Mouse (Mus musculus): ENCODE measurements around the gene Cggbp1. TPM values are rescaled to one million over a fixed set of nuclear protein-coding genes. Genes with fewer than 3 reads are reported as not detected.

The Cggbp1 gene
- polyA plus RNA-seq, 1 experiment from 2014 or later: 47.2 TPM

GRCm38 (mm10) chr16:64869621-64870020, 17.8 kb downstream of the Cggbp1 start:
- Histone ChIP-seq H3K27ac (ENCODE audit: low read length) (no peak overlapping the region), H3K36me3 (ENCODE audit: control insufficient read depth, insufficient read depth, low read length) (no peaks in the 10 kb centered on the region), H3K9me3 (ENCODE audit: control insufficient read depth, low read length) (no peaks in the 10 kb centered on the region), H3K9ac (ENCODE audit: low read depth, low read length) (no peak overlapping the region), H3K4me1 (ENCODE audit: control insufficient read depth, insufficient read depth, low read length) (no peaks in the 10 kb centered on the region), H3K4me3 (ENCODE audit: low read length) (no peak overlapping the region), H3K4me2 (ENCODE audit: low read depth, low read length) (no peak overlapping the region), H3K27me3 (replicated peaks; ENCODE audit: control insufficient read depth, insufficient read depth, low read length) (no peaks in the 10 kb centered on the region)
- WGBS: 71% methylated on average over 2 of the region's 2 CpGs
- ATAC-seq: no peak

- H3K27me3 ChIP-seq (replicated peaks; ENCODE audit: control insufficient read depth, insufficient read depth, low read length): no peaks in the 10 kb centered on the region
- no peak overlapping the region for H3K4me2 ChIP-seq (ENCODE audit: low read depth, low read length)
- 36% methylated on average over 3 of the region's 3 CpGs for WGBS
- no peaks in the 10 kb centered on the region for H3K4me1 ChIP-seq (ENCODE audit: control insufficient read depth, insufficient read depth, low read length)
- no peaks in the 10 kb centered on the region for H3K36me3 ChIP-seq (ENCODE audit: control insufficient read depth, insufficient read depth, low read length)
- no peak overlapping the region for H3K9ac ChIP-seq (ENCODE audit: low read depth, low read length)
- no peak for ATAC-seq
- H3K4me3 ChIP-seq (ENCODE audit: low read length): no peak overlapping the region
- no peaks in the 10 kb centered on the region for H3K9me3 ChIP-seq (ENCODE audit: control insufficient read depth, low read length)
- no peak overlapping the region for H3K27ac ChIP-seq (ENCODE audit: low read length)
These were observed 20.5 kb downstream of the Cggbp1 start for GRCm38 (mm10) chr16:64872296-64872695.

GRCm38 (mm10) chr16:64872841-64873240, 21.0 kb downstream of the Cggbp1 start:
- peak overlapping the region; percentile 35 for H3K4me3 ChIP-seq (ENCODE audit: low read length)
- peak overlapping the region; percentile 58 for H3K4me2 ChIP-seq (ENCODE audit: low read depth, low read length)
- H3K27ac ChIP-seq (ENCODE audit: low read length): no peak overlapping the region
- ATAC-seq: no peak
- H3K4me1 ChIP-seq (ENCODE audit: control insufficient read depth, insufficient read depth, low read length): no peaks in the 10 kb centered on the region
- H3K36me3 ChIP-seq (ENCODE audit: control insufficient read depth, insufficient read depth, low read length): no peaks in the 10 kb centered on the region
- no peak overlapping the region for H3K9ac ChIP-seq (ENCODE audit: low read depth, low read length)
- no peaks in the 10 kb centered on the region for H3K9me3 ChIP-seq (ENCODE audit: control insufficient read depth, low read length)
- 6% methylated on average over 7 of the region's 7 CpGs for WGBS
- H3K27me3 ChIP-seq (replicated peaks; ENCODE audit: control insufficient read depth, insufficient read depth, low read length): no peaks in the 10 kb centered on the region

- no peaks in the 10 kb centered on the region for H3K36me3 ChIP-seq (ENCODE audit: control insufficient read depth, insufficient read depth, low read length)
- H3K27ac ChIP-seq (ENCODE audit: low read length): peak overlapping the region; percentile 93
- H3K27me3 ChIP-seq (replicated peaks; ENCODE audit: control insufficient read depth, insufficient read depth, low read length): no peaks in the 10 kb centered on the region
- peak overlapping the region; percentile 79 for H3K9ac ChIP-seq (ENCODE audit: low read depth, low read length)
- H3K4me2 ChIP-seq (ENCODE audit: low read depth, low read length): peak overlapping the region; percentile 71
- WGBS: 2% methylated on average over 29 of the region's 29 CpGs
- peak; percentile 99 for ATAC-seq
- H3K4me3 ChIP-seq (ENCODE audit: low read length): peak overlapping the region; percentile 78
- no peaks in the 10 kb centered on the region for H3K4me1 ChIP-seq (ENCODE audit: control insufficient read depth, insufficient read depth, low read length)
- H3K9me3 ChIP-seq (ENCODE audit: control insufficient read depth, low read length): no peaks in the 10 kb centered on the region
These were observed 21.9 kb downstream of the Cggbp1 start for GRCm38 (mm10) chr16:64873416-64874305.

GRCm38 (mm10) chr16:64875384-64875783, 23.6 kb downstream of the Cggbp1 start:
- Histone ChIP-seq H3K4me1 (ENCODE audit: control insufficient read depth, insufficient read depth, low read length) (no peaks in the 10 kb centered on the region), H3K36me3 (ENCODE audit: control insufficient read depth, insufficient read depth, low read length) (no peaks in the 10 kb centered on the region), H3K4me3 (ENCODE audit: low read length) (no peak overlapping the region), H3K9me3 (ENCODE audit: control insufficient read depth, low read length) (no peaks in the 10 kb centered on the region), H3K27me3 (replicated peaks; ENCODE audit: control insufficient read depth, insufficient read depth, low read length) (no peaks in the 10 kb centered on the region), H3K27ac (ENCODE audit: low read length) (no peak overlapping the region), H3K9ac (ENCODE audit: low read depth, low read length) (no peak overlapping the region), H3K4me2 (ENCODE audit: low read depth, low read length) (no peak overlapping the region)
- 95% methylated on average over 10 of the region's 10 CpGs for WGBS
- no peak for ATAC-seq

- ATAC-seq: no peak
- Histone ChIP-seq H3K27me3 (replicated peaks; ENCODE audit: control insufficient read depth, insufficient read depth, low read length) (no peaks in the 10 kb centered on the region), H3K9ac (ENCODE audit: low read depth, low read length) (no peak overlapping the region), H3K4me1 (ENCODE audit: control insufficient read depth, insufficient read depth, low read length) (no peaks in the 10 kb centered on the region), H3K4me3 (ENCODE audit: low read length) (no peak overlapping the region), H3K36me3 (ENCODE audit: control insufficient read depth, insufficient read depth, low read length) (no peaks in the 10 kb centered on the region), H3K27ac (ENCODE audit: low read length) (no peak overlapping the region), H3K4me2 (ENCODE audit: low read depth, low read length) (no peak overlapping the region), H3K9me3 (ENCODE audit: control insufficient read depth, low read length) (no peaks in the 10 kb centered on the region)
- 88% methylated on average over 1 of the region's 1 CpGs for WGBS
These were observed 24.0 kb downstream of the Cggbp1 start for GRCm38 (mm10) chr16:64875822-64876221.

- 78% methylated on average over 4 of the region's 4 CpGs for whole genome bisulfite sequencing
- no peaks in the 10 kb centered on the region for H3K27me3 ChIP-seq (replicated peaks; ENCODE audit: control insufficient read depth, insufficient read depth, low read length)
- no peak overlapping the region for H3K4me2 ChIP-seq (ENCODE audit: low read depth, low read length)
- no peak overlapping the region for H3K9ac ChIP-seq (ENCODE audit: low read depth, low read length)
- no peaks in the 10 kb centered on the region for H3K36me3 ChIP-seq (ENCODE audit: control insufficient read depth, insufficient read depth, low read length)
- no peak overlapping the region for H3K4me3 ChIP-seq (ENCODE audit: low read length)
- no peak for ATAC-seq
- H3K9me3 ChIP-seq (ENCODE audit: control insufficient read depth, low read length): no peaks in the 10 kb centered on the region
- H3K4me1 ChIP-seq (ENCODE audit: control insufficient read depth, insufficient read depth, low read length): no peaks in the 10 kb centered on the region
- H3K27ac ChIP-seq (ENCODE audit: low read length): no peak overlapping the region
These were observed 25.0 kb downstream of the Cggbp1 start for GRCm38 (mm10) chr16:64876631-64877265.

- H3K27me3 ChIP-seq (replicated peaks; ENCODE audit: control insufficient read depth, insufficient read depth, low read length): no peaks in the 10 kb centered on the region
- H3K9ac ChIP-seq (ENCODE audit: low read depth, low read length): no peak overlapping the region
- ATAC-seq: no peak
- 83% methylated on average over 3 of the region's 3 CpGs for WGBS
- H3K36me3 ChIP-seq (ENCODE audit: control insufficient read depth, insufficient read depth, low read length): no peaks in the 10 kb centered on the region
- no peak overlapping the region for H3K4me2 ChIP-seq (ENCODE audit: low read depth, low read length)
- H3K27ac ChIP-seq (ENCODE audit: low read length): no peak overlapping the region
- H3K4me3 ChIP-seq (ENCODE audit: low read length): no peak overlapping the region
- no peaks in the 10 kb centered on the region for H3K4me1 ChIP-seq (ENCODE audit: control insufficient read depth, insufficient read depth, low read length)
- H3K9me3 ChIP-seq (ENCODE audit: control insufficient read depth, low read length): no peaks in the 10 kb centered on the region
These were observed 25.5 kb downstream of the Cggbp1 start for GRCm38 (mm10) chr16:64877314-64877713.

GRCm38 (mm10) chr16:64878611-64879132, 26.9 kb downstream of the Cggbp1 start:
- ATAC-seq: no peak
- Histone ChIP-seq H3K9me3 (ENCODE audit: control insufficient read depth, low read length) (no peaks in the 10 kb centered on the region), H3K27me3 (replicated peaks; ENCODE audit: control insufficient read depth, insufficient read depth, low read length) (no peaks in the 10 kb centered on the region), H3K4me3 (ENCODE audit: low read length) (no peak overlapping the region), H3K4me2 (ENCODE audit: low read depth, low read length) (no peak overlapping the region), H3K36me3 (ENCODE audit: control insufficient read depth, insufficient read depth, low read length) (no peaks in the 10 kb centered on the region), H3K4me1 (ENCODE audit: control insufficient read depth, insufficient read depth, low read length) (no peaks in the 10 kb centered on the region), H3K27ac (ENCODE audit: low read length) (no peak overlapping the region), H3K9ac (ENCODE audit: low read depth, low read length) (no peak overlapping the region)
- WGBS: 80% methylated on average over 3 of the region's 3 CpGs
